Mouse (Mus musculus): ENCODE data around the gene Zfp609. TPM values are rescaled to one million over a fixed set of nuclear protein-coding genes. Genes with fewer than 3 reads are reported as not detected.

Zfp609 gene
- polyA plus RNA-seq, 1 experiment from 2014 or later = 4.9 TPM

- Histone ChIP-seq H3K9me3 (no peaks in the 10 kb centered on the region), H3K27me3 (replicated peaks) (no peaks in the 10 kb centered on the region), H3K27ac (replicated peaks) (peak overlapping the region; percentile 88), H3K4me2 (peak overlapping the region; percentile 35), H3K4me1 (peaks cover 47% of the 10 kb centered on the region), H3K4me3 (no peak overlapping the region), H3K9ac (0 out of 2 replicates have a peak overlapping the region, but pooled peaks have one; percentile 59), H3K36me3 (peaks cover 21% of the 10 kb centered on the region)
- no peak for ATAC-seq (ENCODE audit: extremely low read depth, insufficient number of reproducible peaks, low FRiP score, low TSS enrichment)
- WGBS = 31% methylated on average over 2 of the region's 2 CpGs
These were observed 14.5 kb downstream of the Zfp609 start for GRCm38 (mm10) chr9:65812841-65813240.

- no peak overlapping the region for H3K4me3 ChIP-seq
- H3K27me3 ChIP-seq (replicated peaks) = no peaks in the 10 kb centered on the region
- H3K9ac ChIP-seq = no peak overlapping the region
- peaks cover 16% of the 10 kb centered on the region for H3K36me3 ChIP-seq
- no peaks in the 10 kb centered on the region for H3K9me3 ChIP-seq
- ATAC-seq (ENCODE audit: extremely low read depth, insufficient number of reproducible peaks, low FRiP score, low TSS enrichment) = no peak
- H3K4me1 ChIP-seq = peaks cover 52% of the 10 kb centered on the region
- no peak overlapping the region for H3K4me2 ChIP-seq
- WGBS = 78% methylated on average over 1 of the region's 1 CpGs
- 0 out of 2 replicates have a peak overlapping the region, but pooled peaks have one; percentile 20 for H3K27ac ChIP-seq (replicated peaks)
These were observed 15.6 kb downstream of the Zfp609 start for GRCm38 (mm10) chr9:65811784-65812183.

- H3K4me2 ChIP-seq = no peak overlapping the region
These were observed 19.5 kb downstream of the Zfp609 start for GRCm38 (mm10) chr9:65807818-65808217.

GRCm38 (mm10) chr9:65807251-65807650, 20.1 kb downstream of the Zfp609 start:
- peak overlapping the region; percentile 10; the same call in 1 of the 2 replicates for H3K4me2 ChIP-seq
- H3K4me1 ChIP-seq = peaks cover 55% of the 10 kb centered on the region
- H3K27ac ChIP-seq (replicated peaks) = peak overlapping the region; percentile 60
- H3K4me3 ChIP-seq = no peak overlapping the region
- H3K9ac ChIP-seq = no peak overlapping the region
- no peak for ATAC-seq (ENCODE audit: extremely low read depth, insufficient number of reproducible peaks, low FRiP score, low TSS enrichment)
- 44% methylated on average over 5 of the region's 5 CpGs for WGBS
- H3K36me3 ChIP-seq = no peaks in the 10 kb centered on the region
- no peaks in the 10 kb centered on the region for H3K27me3 ChIP-seq (replicated peaks)
- no peaks in the 10 kb centered on the region for H3K9me3 ChIP-seq

More at GRCm38 (mm10) chr9:65807818-65808217, 19.5 kb downstream of the Zfp609 start:
- ATAC-seq (ENCODE audit: extremely low read depth, insufficient number of reproducible peaks, low FRiP score, low TSS enrichment) = no peak
- Histone ChIP-seq H3K4me1 (peaks cover 57% of the 10 kb centered on the region), H3K9ac (no peak overlapping the region), H3K9me3 (no peaks in the 10 kb centered on the region), H3K36me3 (no peaks in the 10 kb centered on the region), H3K27me3 (replicated peaks) (no peaks in the 10 kb centered on the region), H3K4me3 (no peak overlapping the region), H3K27ac (replicated peaks) (peak overlapping the region; percentile 60; the same call in 1 of the 2 replicates)
- WGBS = 80% methylated on average over 1 of the region's 1 CpGs

- H3K9me3 ChIP-seq = no peaks in the 10 kb centered on the region
- no peak for ATAC-seq (ENCODE audit: extremely low read depth, insufficient number of reproducible peaks, low FRiP score, low TSS enrichment)
- H3K27ac ChIP-seq (replicated peaks) = no peak overlapping the region
- H3K27me3 ChIP-seq (replicated peaks) = no peaks in the 10 kb centered on the region
- H3K4me1 ChIP-seq = peaks cover 51% of the 10 kb centered on the region
- no peak overlapping the region for H3K4me3 ChIP-seq
- H3K9ac ChIP-seq = no peak overlapping the region
- H3K4me2 ChIP-seq = no peak overlapping the region
- 71% methylated on average over 4 of the region's 4 CpGs for WGBS
- H3K36me3 ChIP-seq = peaks cover 4% of the 10 kb centered on the region
These were observed 27.6 kb downstream of the Zfp609 start for GRCm38 (mm10) chr9:65799770-65800169.

GRCm38 (mm10) chr9:65795651-65796050, 31.7 kb downstream of the Zfp609 start:
- H3K4me3 ChIP-seq = no peak overlapping the region
- peaks cover 61% of the 10 kb centered on the region for H3K4me1 ChIP-seq
- peak overlapping the region; percentile 28; the same call in 1 of the 2 replicates for H3K4me2 ChIP-seq
- H3K27me3 ChIP-seq (replicated peaks) = no peaks in the 10 kb centered on the region
- no peaks in the 10 kb centered on the region for H3K9me3 ChIP-seq
- H3K27ac ChIP-seq (replicated peaks) = peak overlapping the region; percentile 56
- no peak for ATAC-seq (ENCODE audit: extremely low read depth, insufficient number of reproducible peaks, low FRiP score, low TSS enrichment)
- peaks cover 20% of the 10 kb centered on the region for H3K36me3 ChIP-seq
- 0 out of 2 replicates have a peak overlapping the region, but pooled peaks have one; percentile 33 for H3K9ac ChIP-seq
- 32% methylated on average over 2 of the region's 2 CpGs for WGBS

GRCm38 (mm10) chr9:65794313-65794712, 33.1 kb downstream of the Zfp609 start:
- H3K9me3 ChIP-seq = no peaks in the 10 kb centered on the region
- peaks cover 20% of the 10 kb centered on the region for H3K36me3 ChIP-seq
- no peak overlapping the region for H3K4me3 ChIP-seq
- no peak overlapping the region for H3K9ac ChIP-seq
- peaks cover 64% of the 10 kb centered on the region for H3K4me1 ChIP-seq
- H3K4me2 ChIP-seq = no peak overlapping the region
- no peaks in the 10 kb centered on the region for H3K27me3 ChIP-seq (replicated peaks)
- no peak overlapping the region for H3K27ac ChIP-seq (replicated peaks)
- 89% methylated on average over 7 of the region's 7 CpGs for WGBS
- ATAC-seq (ENCODE audit: extremely low read depth, insufficient number of reproducible peaks, low FRiP score, low TSS enrichment) = no peak

GRCm38 (mm10) chr9:65793506-65793905, 33.9 kb downstream of the Zfp609 start:
- H3K9ac ChIP-seq = no peak overlapping the region
- H3K27ac ChIP-seq (replicated peaks) = no peak overlapping the region
- no peaks in the 10 kb centered on the region for H3K27me3 ChIP-seq (replicated peaks)
- 91% methylated on average over 3 of the region's 3 CpGs for WGBS
- H3K9me3 ChIP-seq = no peaks in the 10 kb centered on the region
- peaks cover 72% of the 10 kb centered on the region for H3K4me1 ChIP-seq
- no peak overlapping the region for H3K4me2 ChIP-seq
- no peak overlapping the region for H3K4me3 ChIP-seq
- no peak for ATAC-seq (ENCODE audit: extremely low read depth, insufficient number of reproducible peaks, low FRiP score, low TSS enrichment)
- peaks cover 20% of the 10 kb centered on the region for H3K36me3 ChIP-seq

- no peak overlapping the region for H3K4me2 ChIP-seq
- no peaks in the 10 kb centered on the region for H3K9me3 ChIP-seq
- peaks cover 20% of the 10 kb centered on the region for H3K36me3 ChIP-seq
- no peak overlapping the region for H3K4me3 ChIP-seq
- ATAC-seq (ENCODE audit: extremely low read depth, insufficient number of reproducible peaks, low FRiP score, low TSS enrichment) = no peak
- H3K27me3 ChIP-seq (replicated peaks) = no peaks in the 10 kb centered on the region
- 77% methylated on average over 3 of the region's 3 CpGs for WGBS
- H3K27ac ChIP-seq (replicated peaks) = no peak overlapping the region
- peaks cover 77% of the 10 kb centered on the region for H3K4me1 ChIP-seq
- H3K9ac ChIP-seq = no peak overlapping the region
These were observed 34.3 kb downstream of the Zfp609 start for GRCm38 (mm10) chr9:65793086-65793485.

- Histone ChIP-seq H3K9ac (no peak overlapping the region), H3K4me2 (no peak overlapping the region), H3K4me1 (peaks cover 88% of the 10 kb centered on the region), H3K27me3 (replicated peaks) (no peaks in the 10 kb centered on the region), H3K27ac (replicated peaks) (no peak overlapping the region), H3K4me3 (no peak overlapping the region), H3K36me3 (peaks cover 20% of the 10 kb centered on the region), H3K9me3 (no peaks in the 10 kb centered on the region)
- ATAC-seq (ENCODE audit: extremely low read depth, insufficient number of reproducible peaks, low FRiP score, low TSS enrichment) = no peak
These were observed 35.5 kb downstream of the Zfp609 start for GRCm38 (mm10) chr9:65791846-65792245.

GRCm38 (mm10) chr9:65791106-65791505, 36.3 kb downstream of the Zfp609 start:
- peak overlapping the region; percentile 7; the same call in 1 of the 2 replicates for H3K4me2 ChIP-seq
- H3K9me3 ChIP-seq = no peaks in the 10 kb centered on the region
- WGBS = 43% methylated on average over 4 of the region's 4 CpGs
- peaks cover 90% of the 10 kb centered on the region for H3K4me1 ChIP-seq
- no peak overlapping the region for H3K4me3 ChIP-seq
- peaks cover 20% of the 10 kb centered on the region for H3K36me3 ChIP-seq
- H3K27ac ChIP-seq (replicated peaks) = peak overlapping the region; percentile 53
- no peak overlapping the region; the same call in 1 of the 2 replicates for H3K9ac ChIP-seq
- H3K27me3 ChIP-seq (replicated peaks) = no peaks in the 10 kb centered on the region
- ATAC-seq (ENCODE audit: extremely low read depth, insufficient number of reproducible peaks, low FRiP score, low TSS enrichment) = no peak

- H3K27me3 ChIP-seq (replicated peaks) = no peaks in the 10 kb centered on the region
- ATAC-seq (ENCODE audit: extremely low read depth, insufficient number of reproducible peaks, low FRiP score, low TSS enrichment) = no peak
- H3K36me3 ChIP-seq = peaks cover 16% of the 10 kb centered on the region
- no peak overlapping the region for H3K27ac ChIP-seq (replicated peaks)
- no peaks in the 10 kb centered on the region for H3K9me3 ChIP-seq
- WGBS = 93% methylated on average over 3 of the region's 3 CpGs
- no peak overlapping the region for H3K9ac ChIP-seq
- no peak overlapping the region for H3K4me3 ChIP-seq
- no peak overlapping the region for H3K4me2 ChIP-seq
- H3K4me1 ChIP-seq = peaks cover 86% of the 10 kb centered on the region
These were observed 37.6 kb downstream of the Zfp609 start for GRCm38 (mm10) chr9:65789788-65790187.
